Mouse (Mus musculus): ENCODE results near the gene Gm21962.

GRCm38 (mm10) chr3:137647427-137648100 is 23.8 kb upstream of the Gm21962 start:
- TF ChIP-seq POLR2A (IDR thresholded peaks at IDR 0.05; ENCODE audit: borderline replicate concordance, control insufficient read depth, low read depth, low read length) (no peak), CTCF (IDR thresholded peaks at IDR 0.05; ENCODE audit: control insufficient read depth, insufficient read depth, low read length) (no peak)
